Mouse (Mus musculus) forebrain, embryonic 15.5 days (tissue): Measurements from ENCODE around the gene Frem1. TPM values are rescaled to one million over a fixed set of nuclear protein-coding genes. Genes with fewer than 3 reads are reported as not detected.
A peak's percentile ranks its signal among the peaks of the same experiment; 100 is the strongest.

Source experiments
- ATAC-seq: fragments of 200-750 bp; cut with Nextera tagmentation; replicated peaks from 2 replicates; pipeline ENCODE4 v1.8.0; 2017; ENCODE audit warnings: mild to moderate bottlenecking, moderate TSS enrichment, moderate library complexity
- H3K27ac ChIP-seq: fragments of 300-500 bp; sonication (generic); replicated peaks from 2 replicates; pipeline ENCODE4 v1.5.1; 2015; ENCODE audit warnings: mild to moderate bottlenecking, inconsistent platforms
- H3K27me3 ChIP-seq: fragments of 300-500 bp; sonication (generic); 2 replicates; pipeline ENCODE4 v1.6.1; 2015; ENCODE audit warnings: inconsistent platforms
- H3K36me3 ChIP-seq: fragments of 300-500 bp; sonication (generic); 2 replicates; pipeline ENCODE4 v1.6.1; 2015; ENCODE audit warnings: mild to moderate bottlenecking, inconsistent platforms
- H3K4me1 ChIP-seq: fragments of 300-500 bp; sonication (generic); 2 replicates; pipeline ENCODE4 v1.6.1; 2015; ENCODE audit warnings: inconsistent platforms
- H3K4me2 ChIP-seq: fragments of 300-500 bp; sonication (generic); replicated peaks from 2 replicates; pipeline ENCODE4 v1.6.1; 2015; ENCODE audit warnings: mild to moderate bottlenecking, inconsistent platforms
- H3K4me3 ChIP-seq: fragments of 300-500 bp; sonication (generic); 2 replicates; pipeline ENCODE4 v1.5.1; 2015; ENCODE audit warnings: mild to moderate bottlenecking, inconsistent platforms
- H3K9ac ChIP-seq: fragments of 300-500 bp; sonication (generic); replicated peaks from 2 replicates; pipeline ENCODE4 v1.6.1; 2015; ENCODE audit warnings: mild to moderate bottlenecking, inconsistent platforms
- H3K9me3 ChIP-seq: fragments of 300-500 bp; sonication (generic); 2 replicates; pipeline ENCODE4 v1.6.1; 2016; ENCODE audit warnings: inconsistent platforms
- WGBS: fragments of 180-500 bp; shearing (Covaris S2); methylation state at CpG from one replicate; pipeline ENCODE4 v1.1.7; 2015; ENCODE audit warnings: mixed read lengths; 5-methylcytosine and 5-hydroxymethylcytosine counted together
- polyA plus RNA-seq: library from polyadenylated mRNA; unstranded; fragments of >200 nt; fragmentation: Nextera tagmentation; extraction: Ambion mirVana; gene quantifications from 2 replicates; pipeline ENCODE4 v1.2.1, GENCODE M21; 2015

Gene Frem1
- 1.7 TPM in 2 replicates for polyA plus RNA-seq

- WGBS = 3% methylated on average over 24 of the region's 24 CpGs
- Histone ChIP-seq H3K9me3 (no peaks in the 10 kb centered on the region), H3K36me3 (no peaks in the 10 kb centered on the region), H3K4me1 (peaks cover 15% of the 10 kb centered on the region), H3K4me2 (peak within 1 kb of the TSS; percentile 41), H3K4me3 (peak within 1 kb of the TSS; percentile 22), H3K27me3 (peaks cover 4% of the 10 kb centered on the region; the same call in 1 of the 2 replicates), H3K9ac (no peak within 1 kb of the TSS), H3K27ac (no peak within 1 kb of the TSS)
- peak; percentile 76 for ATAC-seq
These were observed at the start of gene Frem1 for GRCm38 (mm10) chr4:83051634-83052577. Gene Frem1 (minus strand): TSS chr4:83052339.

- ATAC-seq = no peak
- Histone ChIP-seq H3K9me3 (no peaks in the 10 kb centered on the region), H3K4me3 (no peak overlapping the region), H3K4me1 (0 out of 2 replicates have a peak, but pooled peaks cover under 1% of the 10 kb centered on the region), H3K9ac (no peak overlapping the region), H3K4me2 (no peak overlapping the region), H3K27ac (no peak overlapping the region), H3K36me3 (no peaks in the 10 kb centered on the region), H3K27me3 (no peaks in the 10 kb centered on the region)
- WGBS = 93% methylated on average over 7 of the region's 7 CpGs
These were observed 46.9 kb upstream of the Frem1 start for GRCm38 (mm10) chr4:83099025-83099424.

- Histone ChIP-seq H3K4me2 (no peak overlapping the region), H3K9me3 (no peaks in the 10 kb centered on the region), H3K27ac (no peak overlapping the region), H3K4me1 (0 out of 2 replicates have a peak, but pooled peaks cover 6% of the 10 kb centered on the region), H3K4me3 (no peak overlapping the region), H3K36me3 (no peaks in the 10 kb centered on the region), H3K9ac (no peak overlapping the region), H3K27me3 (no peaks in the 10 kb centered on the region)
- no peak for ATAC-seq
- WGBS = 43% methylated on average over 2 of the region's 2 CpGs
These were observed 41.8 kb upstream of the Frem1 start for GRCm38 (mm10) chr4:83093941-83094340.

GRCm38 (mm10) chr4:83090691-83091448 lies 38.7 kb upstream of the Frem1 start:
- 66% methylated on average over 6 of the region's 6 CpGs for WGBS
- Histone ChIP-seq H3K27ac (no peak overlapping the region), H3K9ac (no peak overlapping the region), H3K4me3 (no peak overlapping the region), H3K36me3 (no peaks in the 10 kb centered on the region), H3K4me1 (peaks cover 6% of the 10 kb centered on the region; the same call in 1 of the 2 replicates), H3K4me2 (no peak overlapping the region), H3K9me3 (no peaks in the 10 kb centered on the region), H3K27me3 (no peaks in the 10 kb centered on the region)
- no peak for ATAC-seq

- H3K27ac ChIP-seq = no peak overlapping the region
- no peak overlapping the region for H3K4me3 ChIP-seq
- 71% methylated on average over 13 of the region's 13 CpGs for WGBS
- no peaks in the 10 kb centered on the region for H3K27me3 ChIP-seq
- no peaks in the 10 kb centered on the region for H3K9me3 ChIP-seq
- H3K36me3 ChIP-seq = no peaks in the 10 kb centered on the region
- H3K9ac ChIP-seq = no peak overlapping the region
- H3K4me1 ChIP-seq = no peaks in the 10 kb centered on the region
- no peak for ATAC-seq
- H3K4me2 ChIP-seq = no peak overlapping the region
These were observed 28.4 kb upstream of the Frem1 start for GRCm38 (mm10) chr4:83080364-83081174.

GRCm38 (mm10) chr4:83064191-83064590 lies 12.1 kb upstream of the Frem1 start:
- Histone ChIP-seq H3K36me3 (no peaks in the 10 kb centered on the region), H3K4me3 (no peak overlapping the region), H3K9ac (no peak overlapping the region), H3K9me3 (no peaks in the 10 kb centered on the region), H3K27me3 (no peaks in the 10 kb centered on the region), H3K4me2 (no peak overlapping the region), H3K4me1 (no peaks in the 10 kb centered on the region), H3K27ac (no peak overlapping the region)
- WGBS = 80% methylated on average over 6 of the region's 6 CpGs
- ATAC-seq = no peak

GRCm38 (mm10) chr4:83061564-83061963 lies 9.4 kb upstream of the Frem1 start:
- 93% methylated on average over 2 of the region's 2 CpGs for WGBS
- Histone ChIP-seq H3K4me3 (no peak overlapping the region), H3K27me3 (no peaks in the 10 kb centered on the region), H3K9me3 (no peaks in the 10 kb centered on the region), H3K27ac (no peak overlapping the region), H3K36me3 (no peaks in the 10 kb centered on the region), H3K4me2 (no peak overlapping the region), H3K9ac (no peak overlapping the region), H3K4me1 (no peaks in the 10 kb centered on the region)
- ATAC-seq = no peak

GRCm38 (mm10) chr4:83058617-83059016 lies 6.5 kb upstream of the Frem1 start:
- Histone ChIP-seq H3K27ac (no peak overlapping the region), H3K27me3 (no peaks in the 10 kb centered on the region), H3K4me2 (no peak overlapping the region), H3K36me3 (no peaks in the 10 kb centered on the region), H3K9ac (no peak overlapping the region), H3K4me1 (no peaks in the 10 kb centered on the region), H3K9me3 (no peaks in the 10 kb centered on the region), H3K4me3 (no peak overlapping the region)
- no peak for ATAC-seq
- WGBS = 40% methylated on average over 2 of the region's 2 CpGs

- Histone ChIP-seq H3K9me3 (no peaks in the 10 kb centered on the region), H3K4me3 (no peak overlapping the region), H3K36me3 (no peaks in the 10 kb centered on the region), H3K27ac (no peak overlapping the region), H3K9ac (no peak overlapping the region), H3K4me1 (no peaks in the 10 kb centered on the region), H3K27me3 (no peaks in the 10 kb centered on the region), H3K4me2 (no peak overlapping the region)
- no peak for ATAC-seq
- WGBS = 52% methylated on average over 2 of the region's 2 CpGs
These were observed 6.0 kb upstream of the Frem1 start for GRCm38 (mm10) chr4:83058182-83058581.

- 86% methylated on average over 6 of the region's 6 CpGs for WGBS
- no peaks in the 10 kb centered on the region for H3K9me3 ChIP-seq
- H3K27me3 ChIP-seq = peaks cover 4% of the 10 kb centered on the region; the same call in 1 of the 2 replicates
- no peak overlapping the region for H3K4me3 ChIP-seq
- no peak for ATAC-seq
- H3K4me1 ChIP-seq = peaks cover 9% of the 10 kb centered on the region
- no peak overlapping the region for H3K4me2 ChIP-seq
- no peak overlapping the region for H3K27ac ChIP-seq
- no peak overlapping the region for H3K9ac ChIP-seq
- H3K36me3 ChIP-seq = no peaks in the 10 kb centered on the region
These were observed 4.4 kb upstream of the Frem1 start for GRCm38 (mm10) chr4:83056496-83056895.

GRCm38 (mm10) chr4:83055444-83055843 lies 3.3 kb upstream of the Frem1 start:
- no peaks in the 10 kb centered on the region for H3K36me3 ChIP-seq
- peaks cover 15% of the 10 kb centered on the region for H3K4me1 ChIP-seq
- H3K4me2 ChIP-seq = no peak overlapping the region
- no peaks in the 10 kb centered on the region for H3K9me3 ChIP-seq
- H3K9ac ChIP-seq = no peak overlapping the region
- no peak overlapping the region for H3K27ac ChIP-seq
- no peak for ATAC-seq
- 78% methylated on average over 2 of the region's 2 CpGs for WGBS
- no peak overlapping the region for H3K4me3 ChIP-seq
- H3K27me3 ChIP-seq = peaks cover 4% of the 10 kb centered on the region; the same call in 1 of the 2 replicates
